Mouse (Mus musculus) T-helper 1 cell (primary cell): ENCODE measurements at regions not wholly inside any gene's neighbourhood (a gene's known extent, or its start where the extent isn't known, plus 50 kb on each side); places are given as distances from the start of the nearest gene placed in this dataset.
"Not testable (repeated sequence)": the region's sequence is repeated elsewhere in the genome, so short reads cannot be mapped to it uniquely, and the experiment has no call there.

Source experiments
- in situ Hi-C: fragments of 300-600 bp; cut with MboI, MseI; formaldehyde crosslinking; loops from one replicate; pipeline ENCODE4 v1.15.1; 2025; ENCODE audit warnings: high pct_unique_total_duplicates

DNA sequence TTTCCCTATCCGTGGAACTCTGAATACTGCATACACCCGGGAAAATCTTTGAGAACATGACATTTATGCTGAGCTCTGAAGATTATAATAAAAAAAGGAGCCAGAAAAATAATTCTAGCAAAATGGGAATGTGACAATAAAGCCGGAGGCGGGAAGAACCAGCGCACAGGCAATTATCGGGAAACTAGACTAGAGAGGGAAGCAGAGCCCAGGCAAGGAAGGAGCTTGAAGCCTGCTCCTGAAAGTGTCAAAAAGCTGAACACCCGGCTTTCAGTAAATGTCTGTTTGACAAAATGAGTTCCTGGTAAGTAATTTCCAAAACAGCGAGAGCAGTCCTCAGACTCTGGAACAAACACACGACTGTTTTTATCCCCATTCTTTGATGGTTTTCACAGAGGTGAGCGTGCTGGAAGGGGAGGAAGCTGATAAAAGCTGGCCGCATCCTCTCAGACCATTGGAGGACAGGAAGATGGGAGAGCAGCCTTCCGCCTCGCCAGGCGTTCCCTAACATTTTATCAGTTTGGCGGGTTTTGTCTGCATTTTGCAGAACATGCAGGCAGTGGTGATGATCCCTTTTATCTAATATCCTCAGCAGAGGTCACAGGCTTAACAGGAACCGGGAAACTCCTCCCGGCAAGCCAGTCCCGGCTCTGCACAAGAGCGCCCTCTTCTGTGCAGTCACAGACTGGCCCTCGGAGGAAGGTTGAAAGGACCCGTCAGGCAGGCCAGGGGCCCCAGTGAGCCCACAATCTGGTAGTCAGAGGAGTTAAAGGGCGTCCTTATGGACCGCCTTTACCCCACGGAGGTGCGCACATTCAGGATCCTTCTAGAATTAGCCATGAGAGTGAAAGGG is 201.3 kb upstream of the 1700056E22Rik start:
- in situ Hi-C loops = no loop called here

DNA sequence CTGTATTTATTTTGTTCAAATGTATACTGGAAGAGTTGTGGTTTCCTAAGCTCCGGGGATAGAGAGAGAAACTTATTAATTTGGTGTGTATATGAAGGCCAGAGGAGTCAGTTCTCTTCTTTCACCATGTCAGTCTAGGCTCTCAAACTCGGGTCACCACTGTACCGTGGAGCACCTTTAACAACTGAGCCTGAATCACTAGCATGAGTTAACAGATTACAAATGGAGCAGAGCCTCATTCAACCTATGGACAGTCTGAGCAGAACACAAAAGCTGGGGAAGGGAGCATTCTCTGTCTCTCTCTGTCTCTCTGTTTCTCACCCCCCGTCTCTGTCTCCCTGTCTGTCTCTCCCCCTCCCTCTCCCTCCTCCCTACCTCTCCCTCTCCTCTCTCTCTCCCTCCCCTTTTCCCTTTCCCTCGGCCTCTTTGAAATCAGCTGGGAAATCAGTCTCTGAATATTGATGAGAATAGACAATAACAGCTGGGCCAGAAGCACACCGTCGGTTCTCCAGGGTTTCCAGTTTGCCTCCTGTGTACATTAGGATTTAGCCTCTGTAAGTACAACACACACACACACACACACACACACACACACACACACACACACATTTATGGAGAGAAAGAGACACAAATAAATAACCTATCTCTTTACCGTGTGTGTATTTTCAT is 200.4 kb upstream of the 1700056E22Rik start:
- in situ Hi-C loops = no loop called here

DNA sequence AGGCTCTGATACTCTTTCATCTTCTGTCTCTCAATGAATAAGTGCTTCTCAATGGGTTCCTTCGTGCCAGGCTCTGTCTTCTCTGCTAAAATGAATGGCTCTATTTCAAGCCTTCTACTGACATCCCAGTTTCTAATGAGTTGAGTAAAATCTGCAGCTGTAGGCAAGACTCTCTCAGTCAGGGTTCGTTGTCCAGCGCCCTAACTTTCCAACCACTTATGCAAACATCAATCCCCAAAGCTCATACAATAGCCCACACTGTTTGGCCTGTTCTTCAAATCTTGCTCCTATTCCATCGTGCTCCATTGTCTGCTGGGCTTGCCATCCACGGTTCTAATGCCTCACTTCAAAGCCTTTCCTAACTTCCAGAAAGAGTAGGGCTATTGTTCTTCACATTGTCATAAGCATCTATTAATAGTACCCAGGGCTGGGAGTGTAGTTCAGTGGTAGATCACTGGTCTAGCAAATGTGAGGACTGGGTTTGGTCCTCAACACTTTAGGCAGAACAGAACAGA is 199.7 kb upstream of the 1700056E22Rik start:
- in situ Hi-C loops = no loop called here

DNA sequence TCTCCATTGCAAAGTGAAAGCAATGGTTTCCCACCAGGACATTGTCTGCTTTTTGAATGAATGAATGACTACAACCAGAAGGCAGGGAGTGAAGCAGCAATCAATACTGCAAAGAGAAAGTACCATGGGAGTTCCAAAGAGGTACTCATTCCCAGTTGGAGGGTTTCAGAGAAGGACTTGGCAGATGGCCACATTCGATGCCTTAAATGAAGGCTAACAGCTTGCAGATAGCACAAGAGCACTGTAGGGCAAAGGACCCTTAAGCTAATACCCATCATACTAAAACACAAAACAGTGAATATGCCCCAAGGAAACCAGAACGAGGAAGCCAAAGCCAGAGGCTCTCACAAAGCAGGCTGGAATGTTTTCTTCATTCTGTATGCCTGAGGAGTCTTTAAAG is 188.2 kb upstream of the 1700056E22Rik start:
- in situ Hi-C loops = no loop called here

DNA sequence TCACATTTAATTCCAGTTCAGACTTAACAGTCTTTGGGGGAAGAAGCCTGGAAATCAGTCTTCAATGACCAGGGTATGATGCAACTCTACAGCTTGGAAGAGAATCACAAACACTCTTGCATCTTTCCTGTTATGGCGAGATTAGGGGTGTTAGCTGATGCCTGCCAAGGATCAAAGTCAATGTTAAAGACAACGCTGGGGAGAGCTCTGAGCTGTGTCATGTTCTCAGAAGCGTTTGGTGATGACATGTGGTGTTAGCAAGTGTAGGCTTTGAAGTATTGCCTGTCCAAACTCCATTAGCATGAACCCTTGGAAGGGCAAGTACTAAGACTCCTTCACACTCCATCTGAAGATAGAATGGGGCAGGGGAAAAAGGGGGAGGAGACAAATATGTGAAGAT is 187.7 kb upstream of the 1700056E22Rik start:
- in situ Hi-C loops = no loop called here

DNA sequence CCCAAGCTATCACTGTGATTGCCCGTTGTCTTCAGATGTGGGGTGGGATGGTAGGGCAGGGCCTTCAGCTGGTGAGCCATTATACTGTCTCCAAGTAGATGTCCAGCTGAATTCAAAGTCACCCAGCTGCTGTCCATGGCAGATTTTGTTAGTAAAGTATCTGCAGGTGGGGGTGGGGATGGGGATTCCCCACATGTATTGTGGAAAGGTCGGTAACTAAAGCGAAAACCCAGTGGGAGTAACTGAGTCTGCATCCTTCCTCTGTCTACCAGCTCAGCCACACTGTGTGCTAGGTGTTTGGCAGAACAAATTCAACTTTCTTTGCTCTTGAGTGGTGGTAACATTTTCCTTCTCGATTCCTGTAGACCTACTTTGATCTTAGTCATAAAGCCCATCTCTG is 163.2 kb upstream of the 1700056E22Rik start:
- in situ Hi-C loops = no loop called here

DNA sequence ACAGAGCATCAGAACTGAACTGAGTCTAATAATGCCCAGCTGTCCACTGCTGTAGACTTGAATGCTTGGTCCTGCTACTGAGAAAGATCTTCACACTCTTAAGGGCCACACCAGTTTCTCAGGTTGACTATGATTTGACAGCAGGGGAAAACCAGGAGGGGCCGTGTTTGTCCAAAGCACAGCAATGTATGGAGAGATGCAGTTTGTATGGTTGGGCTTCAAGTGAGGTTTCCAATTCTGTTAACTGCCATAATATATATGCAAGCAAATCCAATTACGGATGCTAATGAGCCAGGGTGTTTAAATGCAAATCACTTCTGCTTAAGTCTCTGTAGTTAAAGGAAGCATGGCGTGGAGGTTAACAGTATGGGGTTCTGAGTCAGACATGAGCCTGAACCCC is 157.2 kb upstream of the 1700056E22Rik start:
- in situ Hi-C loops = no loop called here

DNA sequence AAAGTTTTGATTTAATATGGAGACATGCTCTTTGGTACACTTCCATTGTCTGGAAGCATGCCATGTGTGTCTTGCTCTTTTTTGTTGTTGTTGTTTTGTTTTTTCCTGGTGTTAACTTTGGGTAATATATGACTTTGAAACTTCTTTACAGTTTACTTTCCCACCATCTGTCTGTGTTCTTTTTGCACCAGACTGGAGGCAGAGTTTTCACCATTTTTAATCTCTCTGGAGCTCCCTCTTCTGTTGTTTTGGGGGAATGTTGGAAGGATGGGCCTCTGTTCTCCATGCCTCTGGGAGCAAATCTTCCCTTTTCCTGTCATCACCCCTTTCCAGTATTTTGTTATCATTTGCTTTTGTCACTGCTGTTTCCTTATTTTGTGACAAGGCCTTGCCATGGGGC is 153.5 kb upstream of the 1700056E22Rik start:
- in situ Hi-C loops = no loop called here

DNA sequence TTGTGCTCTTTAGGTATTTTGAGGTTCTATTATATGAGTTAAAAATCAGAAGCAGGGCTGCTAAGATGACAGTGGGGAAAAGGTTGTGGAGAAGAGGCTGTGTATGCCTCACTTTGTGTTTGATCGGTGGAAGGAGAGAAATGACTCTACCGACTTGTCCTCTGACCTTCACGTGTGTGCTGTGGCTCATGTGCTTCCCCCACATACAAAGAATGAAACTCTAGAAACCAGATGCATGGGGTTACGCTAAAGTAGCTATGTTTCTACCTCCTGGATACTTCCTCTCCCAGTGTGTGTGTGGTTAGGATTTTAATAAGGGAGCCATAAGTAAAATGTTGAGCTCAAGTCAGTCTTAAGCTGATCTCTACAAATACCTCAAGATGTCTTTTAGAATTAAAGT is 148.1 kb upstream of the 1700056E22Rik start:
- in situ Hi-C loops = no loop called here

DNA sequence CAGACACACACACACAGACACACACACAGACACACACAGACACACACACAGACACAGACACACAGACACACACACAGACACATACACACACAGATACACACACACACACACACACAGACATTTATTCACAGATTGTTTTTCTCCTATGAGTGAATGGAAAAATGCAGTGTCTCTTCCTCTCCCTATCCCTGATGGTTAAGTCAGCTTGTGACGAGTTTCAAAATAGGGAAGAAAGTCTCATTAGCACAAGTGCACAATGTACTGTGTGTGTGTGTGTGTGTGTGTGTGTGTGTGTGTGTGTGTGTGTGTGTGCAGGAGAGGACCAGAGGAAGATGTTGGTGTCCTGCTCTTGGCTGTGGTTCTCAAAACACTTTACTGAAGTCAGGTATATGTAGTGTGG is 140.3 kb upstream of the 1700056E22Rik start:
- in situ Hi-C loops = not testable (repeated sequence)

DNA sequence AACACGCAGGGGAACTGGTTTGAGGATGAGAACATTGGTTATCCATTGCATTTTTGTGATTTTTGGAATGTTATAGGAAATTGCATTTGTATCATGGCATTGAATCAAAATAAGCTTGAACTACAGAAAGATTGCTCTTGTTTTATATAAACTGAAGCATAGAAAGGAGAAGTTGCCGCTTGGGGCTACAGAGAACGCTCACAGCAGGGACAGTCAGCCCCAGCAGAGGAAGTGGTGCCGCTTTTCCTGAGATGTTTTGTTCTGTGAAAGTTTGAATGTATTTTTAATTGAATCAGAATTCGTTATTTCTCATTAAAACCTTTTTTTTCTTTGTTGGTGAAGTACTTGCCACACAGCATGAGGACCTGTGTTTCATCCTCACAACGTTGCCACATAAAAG is 139.6 kb upstream of the 1700056E22Rik start:
- in situ Hi-C loops = no loop called here

DNA sequence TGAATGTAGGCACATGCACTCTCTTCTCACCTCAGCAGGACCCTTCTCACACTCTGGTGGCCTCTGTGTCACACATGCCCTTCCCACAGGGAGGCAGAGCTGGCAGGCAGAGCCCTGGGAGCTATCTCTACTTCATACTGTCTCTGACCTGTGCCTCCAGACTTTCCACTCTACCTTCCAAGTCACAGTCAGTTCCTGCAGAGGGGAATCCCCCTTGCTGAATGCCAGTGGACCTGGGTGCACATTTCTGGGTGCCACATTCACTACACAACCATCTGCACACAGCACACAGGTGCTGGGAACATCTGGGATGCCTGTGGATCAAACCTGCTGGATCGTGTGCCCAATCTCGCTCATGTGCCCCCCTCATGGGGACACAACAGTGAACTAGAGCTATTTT is 138.9 kb upstream of the 1700056E22Rik start:
- in situ Hi-C loops = no loop called here

DNA sequence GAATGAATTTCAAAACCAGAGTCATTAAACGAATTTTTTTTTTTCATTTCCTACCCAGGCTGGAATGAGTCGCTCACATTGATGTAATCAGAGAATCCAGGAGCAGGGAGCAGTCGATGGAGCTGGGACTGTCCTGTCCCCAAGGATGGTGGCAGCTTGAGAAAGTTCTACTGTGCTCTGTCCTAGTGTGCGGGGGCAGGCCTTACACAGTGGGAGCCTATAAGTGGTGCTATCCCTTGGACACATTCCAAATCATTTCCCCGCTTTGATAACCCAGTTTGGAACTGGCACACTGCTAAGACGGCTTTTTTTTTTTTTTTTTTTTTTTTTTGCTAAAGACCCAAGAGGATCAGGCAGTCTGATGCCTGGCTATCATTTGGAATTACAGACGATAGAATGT is 137.5 kb upstream of the 1700056E22Rik start:
- in situ Hi-C loops = no loop called here

DNA sequence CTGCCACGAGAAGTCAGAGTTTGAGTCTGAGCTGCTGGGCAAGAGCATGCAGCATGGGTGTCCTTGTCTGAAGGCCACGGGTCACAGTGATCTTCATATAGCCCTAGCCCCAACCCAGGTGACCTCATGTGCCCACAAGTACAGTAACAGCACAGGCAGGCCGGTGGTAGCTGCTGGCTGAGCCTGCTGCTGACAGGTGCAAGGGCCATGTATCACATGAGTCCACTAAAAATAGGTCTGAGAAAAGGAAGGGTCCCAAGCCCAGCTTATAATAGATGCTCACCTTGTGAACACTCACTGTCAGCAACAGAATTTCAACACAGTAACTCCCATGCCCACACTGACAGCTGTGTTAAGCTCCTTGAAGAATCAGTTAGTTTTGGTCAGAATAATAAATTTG is 136.8 kb upstream of the 1700056E22Rik start:
- in situ Hi-C loops = no loop called here

DNA sequence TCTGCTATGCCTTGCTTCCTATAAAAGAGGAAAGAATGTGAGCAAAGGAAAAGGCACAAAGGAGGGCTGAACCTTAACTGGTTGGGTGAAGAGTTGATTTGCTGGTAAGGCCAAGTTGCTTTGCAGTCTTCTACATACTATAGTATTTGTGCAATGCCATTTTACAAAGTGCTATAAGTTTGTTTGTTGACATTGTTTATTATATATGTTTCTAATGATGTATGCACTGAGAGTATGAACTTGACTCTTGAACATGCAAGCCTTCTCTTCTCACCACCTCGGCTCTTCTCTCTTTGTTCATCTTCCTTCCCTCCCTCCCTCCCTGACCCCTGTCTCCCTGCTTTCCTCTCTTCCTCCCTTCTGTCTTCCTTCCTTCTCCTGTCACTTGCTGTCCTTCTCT is 135.9 kb upstream of the 1700056E22Rik start:
- in situ Hi-C loops = no loop called here

DNA sequence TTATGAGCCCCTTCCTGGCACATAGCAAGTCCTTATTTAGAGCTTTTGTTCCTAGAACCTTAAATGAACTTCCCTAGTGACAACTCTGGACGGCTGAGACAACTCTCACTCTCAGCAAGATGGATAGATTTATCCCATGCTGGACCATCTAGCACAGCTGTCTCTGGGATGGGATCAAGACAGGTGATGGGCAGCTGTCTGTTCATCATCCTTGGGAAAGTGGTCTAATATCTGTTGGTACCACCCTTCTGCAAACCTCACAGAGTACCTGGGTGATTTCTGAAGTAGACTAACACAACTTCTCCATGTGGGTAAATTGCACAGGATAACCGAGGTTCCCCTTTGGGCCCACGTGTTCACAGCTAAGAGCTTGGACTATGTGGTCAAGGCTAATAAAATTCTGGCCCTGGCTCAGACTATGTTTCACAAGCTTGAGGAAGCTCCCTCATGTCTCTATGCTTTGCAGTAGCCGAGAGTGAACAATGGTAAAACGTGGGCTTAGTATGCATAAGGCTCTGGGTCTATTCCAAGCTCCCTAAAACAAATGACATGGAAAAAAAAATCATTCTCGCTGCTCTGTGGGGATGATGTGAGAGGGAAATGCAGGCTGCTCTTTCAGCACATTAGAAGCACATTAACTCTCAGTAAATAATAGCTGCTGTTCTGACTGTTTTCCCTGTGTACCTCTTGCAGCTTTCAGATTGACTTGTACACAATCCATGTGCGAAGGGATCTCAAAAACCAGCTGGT is 135.1 kb upstream of the 1700056E22Rik start:
- in situ Hi-C loops = no loop called here

DNA sequence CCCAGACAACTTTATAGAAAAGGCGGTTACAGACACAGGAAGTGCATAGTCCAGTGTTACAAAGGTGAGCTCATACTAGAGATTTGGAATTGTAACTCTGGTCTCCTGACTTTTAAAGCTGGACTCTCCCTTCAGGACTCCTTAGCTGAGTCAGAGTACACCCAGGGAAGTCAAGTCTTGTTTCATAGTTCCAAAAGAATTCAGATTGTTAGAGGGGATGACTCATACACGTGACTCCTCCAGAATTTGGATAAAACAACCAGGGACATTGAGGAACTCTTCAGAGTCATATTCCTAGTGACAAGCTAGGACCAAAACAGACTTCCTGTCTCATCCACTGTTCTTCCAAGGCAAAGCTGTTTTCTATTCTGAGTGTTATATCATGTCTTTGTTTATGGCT is 132.8 kb upstream of the 1700056E22Rik start:
- in situ Hi-C loops = no loop called here

DNA sequence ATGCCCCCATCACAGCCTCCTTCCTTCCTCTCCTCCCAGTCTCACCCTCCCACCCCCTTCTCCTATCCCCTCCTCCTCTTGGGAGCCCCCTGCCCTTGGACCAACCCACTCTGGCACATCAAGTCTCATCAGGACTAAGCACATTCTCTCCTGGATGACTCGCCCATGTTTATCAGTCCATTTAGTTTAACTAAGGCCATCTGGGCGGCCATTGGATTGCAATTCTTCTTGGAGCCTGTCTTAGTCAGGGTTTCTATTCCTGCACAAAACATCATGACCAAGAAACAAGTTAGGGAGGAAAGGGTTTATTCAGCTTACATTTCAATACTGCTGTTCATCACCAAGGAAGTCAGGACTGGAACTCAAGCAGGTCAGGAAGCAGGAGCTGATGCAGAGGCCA is 128.4 kb upstream of the 1700056E22Rik start:
- in situ Hi-C loops = not testable (repeated sequence)

DNA sequence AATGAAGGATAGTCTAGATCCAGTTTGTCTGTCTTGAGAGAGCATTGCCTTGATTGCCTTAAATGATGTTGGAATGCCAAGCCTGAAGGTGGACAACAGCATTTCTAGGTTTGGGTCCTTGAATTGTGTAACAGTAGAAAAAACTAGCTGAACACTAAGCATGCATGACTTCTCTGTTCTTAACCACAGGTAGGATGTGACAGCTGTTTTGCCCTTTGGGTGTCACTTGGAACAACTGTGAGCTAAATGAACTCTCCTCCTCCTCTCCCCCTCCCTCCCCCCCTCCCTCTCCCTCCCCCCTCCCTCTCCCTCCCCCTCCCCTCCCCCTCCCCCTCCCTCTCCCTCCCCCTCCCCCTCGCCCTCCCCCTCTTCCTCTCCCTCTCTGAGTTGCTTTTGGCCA is 113.6 kb upstream of the 1700056E22Rik start:
- in situ Hi-C loops = no loop called here

DNA sequence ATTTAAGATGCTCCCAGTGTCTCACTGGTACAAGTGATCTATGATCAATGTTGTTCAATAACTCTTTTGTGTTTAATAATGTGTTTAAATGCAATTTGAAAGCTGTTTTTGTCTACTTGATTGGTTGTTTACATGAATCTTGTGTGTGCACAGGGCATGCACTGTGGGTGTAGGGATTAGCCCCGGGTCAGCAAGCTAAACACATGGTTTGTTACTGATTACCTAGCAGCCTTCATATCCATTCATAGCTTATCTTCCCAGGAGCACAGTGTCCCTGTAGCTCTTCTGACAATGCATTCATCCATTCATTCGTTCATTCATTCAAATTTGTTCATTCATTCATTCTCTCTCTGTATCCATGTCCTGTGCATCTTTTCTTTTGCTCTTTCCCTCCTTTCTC is 108.9 kb upstream of the 1700056E22Rik start:
- in situ Hi-C loops = no loop called here

DNA sequence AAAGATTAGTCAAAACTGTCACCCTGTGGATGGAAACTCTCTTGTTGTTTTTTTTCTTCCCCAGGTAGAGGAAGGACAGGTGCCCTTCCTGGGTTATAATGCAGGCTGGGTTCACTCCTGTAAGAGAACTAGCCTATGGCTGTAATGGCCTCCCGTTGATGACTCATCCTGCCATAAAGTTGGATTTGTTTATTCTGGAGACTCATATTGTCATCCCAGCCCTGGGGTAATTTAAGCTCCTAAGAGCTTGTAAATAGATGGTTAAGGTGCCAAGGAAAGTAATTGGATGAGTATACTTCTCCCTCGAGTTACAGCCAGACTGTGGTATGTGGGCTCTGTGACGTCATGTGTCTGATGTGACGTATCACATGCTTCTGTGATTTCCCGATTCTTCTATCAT is 106.4 kb upstream of the 1700056E22Rik start:
- in situ Hi-C loops = no loop called here

DNA sequence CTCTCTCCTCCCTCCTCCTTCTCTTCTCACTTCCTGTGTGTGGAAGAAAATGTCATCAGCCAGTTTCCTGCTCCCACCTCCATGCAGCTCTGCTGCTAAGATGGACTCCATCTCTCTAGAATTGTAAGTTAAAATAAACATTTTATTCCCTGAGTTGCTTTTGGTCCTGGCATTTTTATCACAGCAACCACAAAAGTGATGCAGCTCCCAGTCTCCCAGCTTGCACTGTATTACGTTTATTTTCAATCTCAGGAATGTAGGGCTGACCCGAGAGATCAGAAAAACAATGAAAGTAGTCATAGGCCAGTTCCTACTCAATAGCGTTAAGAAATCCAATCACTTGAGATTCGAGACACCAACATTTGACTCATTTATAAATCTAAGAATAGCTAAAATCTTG is 106.0 kb upstream of the 1700056E22Rik start:
- in situ Hi-C loops = no loop called here
